Mouse (Mus musculus): Measurements from ENCODE around the gene Kyat1. TPM values are rescaled to one million over a fixed set of nuclear protein-coding genes. Genes with fewer than 3 reads are reported as not detected.

The Kyat1 gene
- polyA plus RNA-seq, 1 experiment, result 45.6 TPM

- H3K27ac ChIP-seq (ENCODE audit: insufficient read depth, low read length), result no peak overlapping the region
- 88% methylated on average over 10 of the region's 10 CpGs for WGBS
- peaks cover 12% of the 10 kb centered on the region for H3K4me1 ChIP-seq (ENCODE audit: control insufficient read depth, insufficient read depth, low read length)
- no peak for DNase-seq
- TF ChIP-seq POLR2A (IDR thresholded peaks at IDR 0.05; ENCODE audit: borderline replicate concordance, insufficient read depth, low read length), result no peak
- H3K27me3 ChIP-seq (ENCODE audit: control insufficient read depth, insufficient read depth, low read length), result no peaks in the 10 kb centered on the region
- no peak overlapping the region for H3K4me3 ChIP-seq (replicated peaks; ENCODE audit: insufficient read depth, low read depth, low read length)
Observed at GRCm38 (mm10) chr2:30136458-30136857, 69.2 kb downstream of the Kyat1 start.

Other genes starting within 250 kb of the Kyat1 start
- 922 and 988 TPM in 2 replicates for gene Sptan1, start 240.3 kb downstream of the Kyat1 start, polyA plus RNA-seq (2012; rRNA removed)
- gene Wdr34, start 157.0 kb downstream of the Kyat1 start, polyA plus RNA-seq (2012; rRNA removed), result 25.2 and 25.6 TPM in 2 replicates
- gene Set, start 148.5 kb downstream of the Kyat1 start, polyA plus RNA-seq (2012; rRNA removed), result 138 and 159 TPM in 2 replicates
- 2.4 TPM in 2 replicates for gene Pkn3, start 128.2 kb downstream of the Kyat1 start, polyA plus RNA-seq (2012; rRNA removed)
- gene Zdhhc12, start 112.2 kb downstream of the Kyat1 start, polyA plus RNA-seq (2012; rRNA removed), result 14.4 and 15.5 TPM in 2 replicates
- gene Zer1, start 81.3 kb downstream of the Kyat1 start, polyA plus RNA-seq (2012; rRNA removed), result 137 and 154 TPM in 2 replicates
- 57.7 and 58.2 TPM in 2 replicates for gene Tbc1d13, start 72.1 kb downstream of the Kyat1 start, polyA plus RNA-seq (2012; rRNA removed)
- 52.9 and 54.1 TPM in 2 replicates for gene Endog, start 34.4 kb downstream of the Kyat1 start, polyA plus RNA-seq (2012; rRNA removed)
- 50.5 and 52.7 TPM in 2 replicates for gene Spout1, start 27.4 kb downstream of the Kyat1 start, polyA plus RNA-seq (2012; rRNA removed)
- 54.8 and 58.0 TPM in 2 replicates for gene Lrrc8a, start 31.9 kb upstream of the Kyat1 start, polyA plus RNA-seq (2012; rRNA removed)
- gene Gm28035, start 34.7 kb upstream of the Kyat1 start, polyA plus RNA-seq (2012; rRNA removed), result 8.5 and 8.6 TPM in 2 replicates
- 25.7 and 30.2 TPM in 2 replicates for gene Phyhd1, start 60.4 kb upstream of the Kyat1 start, polyA plus RNA-seq (2012; rRNA removed)
- not detected in 2 replicates for gene Gm28038, start 75.2 kb upstream of the Kyat1 start, polyA plus RNA-seq (2012; rRNA removed)
- 20.8 and 21.8 TPM in 2 replicates for gene Dolk, start 80.5 kb upstream of the Kyat1 start, polyA plus RNA-seq (2012; rRNA removed)
- 19.4 and 22.9 TPM in 2 replicates for gene Nup188, start 80.5 kb upstream of the Kyat1 start, polyA plus RNA-seq (2012; rRNA removed)
- gene Sh3glb2, start 153.5 kb upstream of the Kyat1 start, polyA plus RNA-seq (2012; rRNA removed), result 509 and 525 TPM in 2 replicates
- gene Miga2, start 158.4 kb upstream of the Kyat1 start, polyA plus RNA-seq (2012; rRNA removed), result 108 and 114 TPM in 2 replicates
- 50.5 and 55.9 TPM in 2 replicates for gene Dolpp1, start 186.4 kb upstream of the Kyat1 start, polyA plus RNA-seq (2012; rRNA removed)
- gene Crat, start 210.0 kb upstream of the Kyat1 start, polyA plus RNA-seq (2012; rRNA removed), result 50.9 and 52.1 TPM in 2 replicates
- gene Ptpa, start 210.2 kb upstream of the Kyat1 start, polyA plus RNA-seq (2012; rRNA removed), result 204 and 207 TPM in 2 replicates